ENCODE assay signal across 11 mouse cellular contexts in the genomic region with DNA sequence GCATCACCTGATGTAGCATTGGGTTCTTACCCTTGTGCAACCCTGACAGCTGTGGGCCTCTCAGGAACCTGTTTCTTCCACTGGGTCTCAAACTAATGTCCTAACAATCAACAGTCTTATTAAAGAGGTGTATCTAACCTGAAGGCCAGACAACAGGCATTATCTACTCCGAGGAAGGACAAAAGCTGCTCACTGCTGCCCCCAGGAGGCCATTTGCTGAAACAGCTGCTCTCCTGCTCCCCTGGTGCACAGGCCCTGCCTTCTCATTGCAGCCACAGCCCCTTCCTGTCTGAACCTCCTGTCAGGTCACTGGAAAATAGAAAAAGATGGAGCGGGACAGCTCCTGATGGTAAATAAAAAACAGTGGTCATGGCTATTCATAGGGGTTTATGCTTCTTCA. TPM values are rescaled to one million over a fixed set of nuclear protein-coding genes. Genes with fewer than 3 reads are reported as not detected.
DNase-seq lines count a peak whose midpoint lies in the region; ATAC-seq and TF ChIP-seq lines count a peak whose summit lies in the region.
"Had no signal": no experiment of that assay in that cellular context is flagged by ENCODE, and none has a peak within 500 bp of the region (broad histone marks: within the 10 kb centered on the region; RNA-seq: fewer than 3 reads in every experiment).

No protein-coding gene starts in this region.

- H3K36me3 ChIP-seq in kidney, embryonic 16.5 days (ENCODE audit: insufficient read depth, low read length) = no peaks in the 10 kb centered on the region
- H3K36me3 ChIP-seq in ES-Bruce4 (ENCODE audit: control insufficient read depth, insufficient read depth, low read length, poor library complexity, severe bottlenecking) = no peaks in the 10 kb centered on the region
- H3K36me3 ChIP-seq: stomach, embryonic 15.5 days had no signal

- TF ChIP-seq CTCF in ES-Bruce4 (IDR thresholded peaks at IDR 0.05; ENCODE audit: low read depth, low read length) = peak; percentile 56
- peak; percentile 60 for TF ChIP-seq CTCF in left cerebral cortex, adult 2 months (IDR thresholded peaks at IDR 0.05)

- H3K27ac ChIP-seq in kidney, embryonic 16.5 days (ENCODE audit: low read length) = no peak overlapping the region
- H3K27ac ChIP-seq in ES-Bruce4 (ENCODE audit: insufficient read depth, low read length) = no peak overlapping the region
- no peak overlapping the region for H3K27ac ChIP-seq in left cerebral cortex, adult 2 months
- H3K27ac ChIP-seq: stomach, embryonic 15.5 days had no signal

- intact Hi-C loops in left cerebral cortex, adult 2 months (cut with DNase I) = no loop called here

- H3K4me3 ChIP-seq in kidney, embryonic 16.5 days (ENCODE audit: low read length) = no peak overlapping the region
- no peak overlapping the region for H3K4me3 ChIP-seq in ES-Bruce4 (ENCODE audit: low read depth, low read length)
- H3K4me3 ChIP-seq in left cerebral cortex, adult 2 months = no peak overlapping the region
- H3K4me3 ChIP-seq: stomach, embryonic 15.5 days had no signal

- H3K4me1 ChIP-seq in kidney, embryonic 16.5 days (ENCODE audit: insufficient read depth, low read length) = no peaks in the 10 kb centered on the region
- no peaks in the 10 kb centered on the region for H3K4me1 ChIP-seq in ES-Bruce4 (ENCODE audit: control insufficient read depth, insufficient read depth, low read length)
- H3K4me1 ChIP-seq: stomach, embryonic 15.5 days had no signal

- no peak for ATAC-seq in kidney, embryonic 16.5 days (ENCODE audit: low FRiP score, low TSS enrichment)

- peak; percentile 30 for DNase-seq in kidney, adult 18-20 months
- peak; percentile 57 for DNase-seq in adrenal gland, adult 2 months
- peak; percentile 61 to 67 for DNase-seq in cerebellum, postnatal 36 days
- DNase-seq in left cerebral cortex, adult 2 months (ENCODE audit: extremely low spot score in 1 of 2, low spot score in 2 of 2) = peak in 1 of 2 experiments; percentile 24
- DNase-seq in retina, postnatal 7 days (ENCODE audit: low read depth, low spot score) = peak; percentile 40
- no peak for DNase-seq in urinary bladder, adult 2 months (ENCODE audit: low spot score)

- H3K4me2 ChIP-seq in kidney, embryonic 16.5 days (replicated peaks; ENCODE audit: low read depth, low read length) = no peak overlapping the region
- H3K4me2 ChIP-seq: stomach, embryonic 15.5 days had no signal

- no peak for TF ChIP-seq POLR2A in ES-Bruce4 (IDR thresholded peaks at IDR 0.05; ENCODE audit: insufficient read depth, low read length)

- TF ChIP-seq EP300 in ES-Bruce4 (IDR thresholded peaks at IDR 0.05; ENCODE audit: insufficient read depth, low read depth, low read length) = no peak

- no peak overlapping the region for H3K9ac ChIP-seq in kidney, embryonic 16.5 days (replicated peaks; ENCODE audit: low read length)
- H3K9ac ChIP-seq in ES-Bruce4 (ENCODE audit: low read depth, poor library complexity, severe bottlenecking) = no peak overlapping the region
- H3K9ac ChIP-seq: stomach, embryonic 15.5 days had no signal

- WGBS in kidney, embryonic 16.5 days = 54% methylated on average over 2 of the region's 2 CpGs

- H3K9me3 ChIP-seq in kidney, embryonic 16.5 days (ENCODE audit: low read length) = no peaks in the 10 kb centered on the region
- H3K9me3 ChIP-seq in ES-Bruce4 (replicated peaks; ENCODE audit: control insufficient read depth, insufficient read depth, low read length, poor library complexity, severe bottlenecking) = no peaks in the 10 kb centered on the region
- H3K9me3 ChIP-seq: stomach, embryonic 15.5 days had no signal

- no peaks in the 10 kb centered on the region for H3K27me3 ChIP-seq in kidney, embryonic 16.5 days (ENCODE audit: insufficient read depth, low read length)
- no peaks in the 10 kb centered on the region for H3K27me3 ChIP-seq in ES-Bruce4 (ENCODE audit: control insufficient read depth, insufficient read depth, low read length, poor library complexity, severe bottlenecking)
- H3K27me3 ChIP-seq: stomach, embryonic 15.5 days had no signal

RNA-seq across cellular contexts. Expression of gene Bpifa2, which starts 30.9 kb away (rescaled TPM):
- not detected in 2 replicates for polyA plus RNA-seq in kidney, embryonic 16.5 days (2015; fragmentation: Nextera tagmentation; extraction: Ambion mirVana)
- not detected in 2 replicates for polyA plus RNA-seq in ES-Bruce4 (2011; ENCODE audit: insufficient read depth, insufficient read length, low read depth, missing spikeins)
- under 1 TPM; 0.49 to 0.55 TPM for total RNA-seq in adrenal gland, adult 2 months (2021)
- not detected in 2 replicates for polyA plus RNA-seq in adrenal gland, adult 2 months (2012; rRNA removed)
- not detected for total RNA-seq in left cerebral cortex, adult 2 months (2021)
- polyA plus RNA-seq in urinary bladder, adult 2 months (2012; rRNA removed) = not detected in 2 replicates
- total RNA-seq: gastrocnemius, postnatal 4 days had no signal
- polyA plus RNA-seq: liver, embryonic 16.5 days; stomach, embryonic 15.5 days had no signal
